Mouse (Mus musculus) cerebellum, postnatal 10 days (tissue): ENCODE data around the gene Helz.
"Not testable (repeated sequence)": the region's sequence is repeated elsewhere in the genome, so short reads cannot be mapped to it uniquely, and the experiment has no call there.

ENCODE experiments used
- DNase-seq, 2 experiments: peaks; one replicate each; pipeline ENCODE4 v3.0.0; 2021; ENCODE audit warnings: mixed read lengths in 2 of 2

Helz gene

GRCm38 (mm10) chr11:107547351-107548203, at the start of gene Helz:
Gene Helz, plus strand, starts transcription at chr11:107547930.
- peak; percentile 73 to 77 for DNase-seq

GRCm38 (mm10) chr11:107502801-107503200, 44.9 kb upstream of the Helz start:
- no peak for DNase-seq

GRCm38 (mm10) chr11:107504364-107504763, 43.4 kb upstream of the Helz start:
- not testable (repeated sequence) for DNase-seq

- DNase-seq, result peak; percentile 25 to 38
These were observed 41.5 kb upstream of the Helz start for GRCm38 (mm10) chr11:107506260-107506659.

GRCm38 (mm10) chr11:107509631-107510338, 37.9 kb upstream of the Helz start:
- peak; percentile 47 to 53 for DNase-seq

GRCm38 (mm10) chr11:107510362-107511269, 37.1 kb upstream of the Helz start:
- peak in 1 of 2 experiments; percentile 27 for DNase-seq

- DNase-seq, result peak; percentile 82 to 84
These were observed 35.8 kb upstream of the Helz start for GRCm38 (mm10) chr11:107511954-107512353.

GRCm38 (mm10) chr11:107513047-107513446, 34.7 kb upstream of the Helz start:
- DNase-seq, result peak; percentile 65 to 82

GRCm38 (mm10) chr11:107516387-107516786, 31.3 kb upstream of the Helz start:
- no peak for DNase-seq

- DNase-seq, result no peak
These were observed 28.9 kb upstream of the Helz start for GRCm38 (mm10) chr11:107518645-107519429.

- no peak for DNase-seq
These were observed 26.6 kb upstream of the Helz start for GRCm38 (mm10) chr11:107521153-107521552.

- no peak for DNase-seq
These were observed 22.8 kb upstream of the Helz start for GRCm38 (mm10) chr11:107524966-107525365.

- no peak for DNase-seq
These were observed 20.1 kb upstream of the Helz start for GRCm38 (mm10) chr11:107527632-107528031.

GRCm38 (mm10) chr11:107529320-107529719, 18.4 kb upstream of the Helz start:
- no peak for DNase-seq

- no peak for DNase-seq
These were observed 16.3 kb upstream of the Helz start for GRCm38 (mm10) chr11:107531445-107531844.

GRCm38 (mm10) chr11:107532271-107532670, 15.5 kb upstream of the Helz start:
- no peak for DNase-seq

- no peak for DNase-seq
These were observed 8.7 kb upstream of the Helz start for GRCm38 (mm10) chr11:107538994-107539393.

- no peak for DNase-seq
These were observed 7.4 kb upstream of the Helz start for GRCm38 (mm10) chr11:107540339-107540738.

- DNase-seq, result peak in 1 of 2 experiments; percentile 7
These were observed 1.8 kb upstream of the Helz start for GRCm38 (mm10) chr11:107545747-107546476.

GRCm38 (mm10) chr11:107546667-107547301, 946 bp upstream of the Helz start:
- peak; percentile 68 to 76 for DNase-seq
